Mouse (Mus musculus) G1E (cell line): ENCODE measurements around the gene Lhfpl2.

Experiments used
- CTCF ChIP-seq: IDR thresholded peaks from 2 replicates; pipeline ENCODE4 v1.5.1; 2012; ENCODE audit warnings: low read depth, low read length, inconsistent platforms, mixed read lengths
- GATA1 ChIP-seq: IDR thresholded peaks from 2 replicates; pipeline ENCODE4 v1.6.1; 2012; ENCODE audit warnings: borderline replicate concordance, low read length, inconsistent platforms, mixed read lengths
- GATA2 ChIP-seq: IDR thresholded peaks from 2 replicates; pipeline ENCODE4 v1.6.1; 2012; ENCODE audit warnings: low read depth, low read length, inconsistent platforms, borderline replicate concordance
- POLR2AphosphoS5 ChIP-seq: IDR thresholded peaks from 2 replicates; pipeline ENCODE4 v1.6.1; 2012; ENCODE audit warnings: low read depth, low read length, inconsistent platforms; ENCODE audit not compliant: insufficient replicate concordance
- TAL1 ChIP-seq: conservative IDR thresholded peaks from 2 replicates; pipeline ENCODE4 v1.6.1; 2012; ENCODE audit warnings: low read depth, low read length, inconsistent platforms, mixed read lengths

GRCm38 (mm10) chr13:94223609-94224008, 166.0 kb downstream of the Lhfpl2 start:
- TF ChIP-seq CTCF (no peak), TAL1 (no peak), GATA1 (no peak), GATA2 (no peak), POLR2AphosphoS5 (no peak)
